Mouse (Mus musculus) frontal cortex, postnatal 36 days (tissue): Measurements from ENCODE around the gene Syt3.

Experiments
- DNase-seq, 2 experiments: peaks; one replicate each; pipeline ENCODE4 v3.0.0; 2022; ENCODE audit warnings: low spot score in 2 of 2

The Syt3 gene

DNA sequence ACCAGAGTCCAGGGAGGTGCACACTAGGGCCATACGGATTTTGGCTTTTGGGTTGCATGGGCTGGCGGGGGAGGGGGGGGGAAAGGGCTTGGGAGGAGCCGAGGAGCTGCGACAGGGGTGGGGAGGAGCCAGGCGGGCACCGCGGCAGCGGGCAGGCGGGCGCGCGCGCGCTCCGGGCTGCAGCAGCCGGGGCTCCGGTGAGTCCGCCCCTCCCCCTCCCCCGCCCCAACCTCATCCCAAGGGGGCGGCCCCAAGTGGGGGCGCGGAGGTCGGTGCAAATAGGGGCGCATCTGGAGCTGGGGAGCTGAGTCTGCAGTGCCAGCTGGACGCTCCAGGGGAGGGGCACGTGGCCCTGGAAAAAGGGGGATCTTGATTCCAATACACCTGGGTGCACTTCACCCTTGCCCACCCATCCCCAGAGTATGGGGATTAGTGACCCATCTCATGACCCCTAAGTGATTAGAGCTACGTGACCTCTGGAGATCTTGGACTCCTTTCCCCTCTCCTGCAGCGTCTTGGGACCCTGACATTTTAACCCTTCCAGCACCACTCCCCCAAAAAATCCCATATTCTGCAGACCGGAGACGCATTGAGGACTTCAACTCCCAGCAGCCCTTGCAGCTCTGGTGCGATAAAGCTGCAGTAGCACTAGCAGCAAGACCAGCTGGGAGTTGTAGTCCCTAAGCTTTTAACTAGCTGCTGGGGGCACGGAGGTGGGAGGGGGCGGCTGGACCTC lies at the start of gene Syt3:
TSS of gene Syt3 (plus strand) at position 123 of the 736 bp plus-strand sequence.
- peak; percentile 84 to 90 for DNase-seq

DNA sequence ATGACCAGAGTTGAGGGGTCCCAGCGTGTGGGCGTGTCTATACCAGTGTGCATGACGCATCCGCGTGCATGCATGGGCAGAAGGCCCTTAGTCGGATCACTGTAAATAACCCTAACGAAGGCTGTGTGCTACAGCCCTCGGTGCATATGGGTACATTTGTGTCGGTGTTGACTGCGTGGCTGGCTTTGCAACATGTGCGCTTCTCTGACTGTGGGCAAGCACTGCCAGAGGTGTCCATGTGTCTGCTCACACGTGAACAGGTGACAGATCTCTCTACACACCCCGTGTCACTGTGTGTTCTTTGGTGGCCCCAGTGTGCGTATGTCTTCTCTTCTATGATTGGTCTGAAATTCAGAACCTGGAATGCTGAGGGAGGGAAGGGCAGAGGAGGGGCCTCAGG lies 49.8 kb upstream of the Syt3 start:
- no peak for DNase-seq

DNA sequence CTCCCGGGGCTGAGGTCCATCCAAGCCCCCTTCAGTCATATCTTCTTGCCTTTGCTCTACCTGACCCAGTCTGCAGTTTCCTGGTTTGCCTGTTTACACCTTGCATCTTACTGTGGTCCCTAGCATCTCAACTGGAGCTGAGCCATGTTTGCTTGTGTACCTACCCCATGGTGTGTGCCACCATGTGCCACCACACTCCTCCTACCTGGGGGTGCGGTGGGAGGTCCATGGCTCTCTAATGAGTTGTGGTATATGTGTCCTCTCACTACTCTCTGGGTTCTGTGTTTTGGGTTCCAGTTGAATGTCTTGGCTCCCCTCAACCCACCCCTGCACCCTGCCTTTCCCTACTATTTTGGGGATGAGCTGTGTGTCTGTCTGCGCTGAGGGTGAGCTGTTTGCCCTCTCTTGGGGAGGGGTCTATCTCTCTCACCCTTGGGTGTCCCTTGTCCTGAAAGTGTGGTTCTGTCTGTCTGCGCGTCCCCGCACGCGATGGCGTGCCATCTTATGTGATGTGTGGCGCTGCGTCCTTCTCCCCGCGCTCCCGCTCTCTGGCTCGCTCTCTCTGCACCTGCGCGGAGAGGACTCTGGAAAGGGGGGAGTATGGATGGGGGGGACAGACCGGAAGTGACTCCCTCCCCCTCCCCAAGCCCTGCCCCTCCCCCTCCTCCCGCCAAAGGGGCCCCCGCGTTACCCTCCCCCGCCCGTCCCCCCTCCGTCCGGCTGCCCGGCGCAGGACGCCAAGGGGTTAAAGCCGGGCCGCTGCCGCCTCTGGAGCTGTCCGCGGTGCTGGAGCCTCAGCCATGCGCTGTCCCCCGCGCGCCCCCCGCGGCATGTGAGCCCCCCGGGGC lies 48.6 kb upstream of the Syt3 start:
- peak in 1 of 2 experiments; percentile 64 for DNase-seq

DNA sequence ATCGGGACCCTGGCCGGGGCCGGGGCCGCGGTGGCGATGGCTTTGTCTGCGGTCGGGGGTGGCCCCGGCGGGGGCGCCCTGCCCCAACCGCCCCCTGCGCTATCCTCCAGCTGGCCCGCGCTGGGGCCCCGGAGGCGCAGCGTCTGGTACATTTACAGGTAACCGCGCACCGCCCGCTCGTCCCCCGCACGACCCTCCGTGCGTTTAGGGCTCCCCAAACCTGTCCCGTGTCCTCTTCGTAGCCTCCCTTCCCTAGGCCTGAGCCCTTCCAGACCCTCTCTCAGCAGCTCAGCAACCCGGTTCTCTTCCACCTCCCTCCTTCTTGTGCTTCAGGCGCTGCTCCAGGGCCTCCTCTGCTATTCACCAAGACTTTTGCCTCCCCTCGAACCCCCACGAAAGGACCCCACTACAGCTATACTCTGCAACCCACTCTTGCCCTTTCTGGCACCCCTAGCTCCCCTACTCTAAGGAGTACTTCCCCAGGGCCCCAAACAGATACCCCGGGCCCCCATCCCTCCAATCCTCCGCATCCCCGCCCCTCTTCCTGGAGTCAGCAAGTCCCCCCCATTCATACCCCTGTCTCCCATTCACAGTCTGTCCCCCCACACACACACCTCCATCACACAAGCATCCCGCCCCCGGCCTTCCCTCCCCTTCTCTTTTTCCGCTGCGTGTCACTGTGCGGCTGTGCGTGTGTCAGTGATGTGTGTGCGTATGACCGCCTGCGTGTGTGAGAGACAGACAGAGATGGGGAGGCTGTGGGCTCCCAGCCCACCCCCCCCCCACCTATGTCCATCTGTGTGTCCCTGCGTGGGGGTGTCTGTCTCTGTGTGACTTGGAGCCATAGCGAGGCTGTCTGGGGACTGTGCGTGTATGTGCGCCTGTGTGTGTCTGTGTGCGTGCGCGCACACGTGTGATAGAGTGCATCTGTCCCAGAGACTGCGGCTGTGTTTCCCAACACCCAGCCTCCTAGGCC lies 47.6 kb upstream of the Syt3 start:
- no peak for DNase-seq

DNA sequence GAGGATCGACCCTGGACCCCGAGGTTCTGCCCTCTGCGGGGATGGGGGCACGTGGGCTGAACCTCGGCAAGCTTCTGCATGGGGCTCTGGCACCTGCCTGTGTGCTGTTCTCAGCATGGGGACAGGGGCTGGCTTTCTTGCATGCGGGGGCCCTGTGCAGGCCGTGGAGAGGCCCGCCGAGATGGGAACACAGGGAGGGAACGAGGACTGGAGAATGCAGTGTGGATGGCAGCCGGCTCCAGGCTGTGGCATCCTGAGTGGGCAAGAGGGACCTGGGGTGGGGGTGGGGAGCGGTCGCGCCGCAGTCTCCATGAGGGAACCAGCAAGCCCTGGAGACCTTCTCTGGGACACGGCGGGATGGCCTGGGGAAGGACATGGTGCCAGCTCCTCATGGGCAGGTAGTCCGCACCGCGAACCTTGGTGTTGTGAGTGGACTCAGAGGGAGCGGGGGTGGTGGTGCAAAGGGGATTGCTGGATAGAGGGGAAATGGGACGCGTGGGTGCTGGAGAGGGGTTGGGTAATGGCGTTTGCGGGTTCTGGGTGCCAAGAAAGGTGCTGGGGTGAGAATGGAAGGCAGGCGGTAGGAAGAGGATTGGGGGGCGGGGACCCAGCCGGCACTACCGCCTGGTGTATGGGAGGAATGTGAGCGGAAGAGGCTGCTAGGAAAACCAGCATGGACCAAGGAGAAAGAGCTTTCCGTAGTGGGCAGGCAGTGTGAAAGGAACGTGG lies 46.6 kb upstream of the Syt3 start:
- peak in 1 of 2 experiments; percentile 55 for DNase-seq

DNA sequence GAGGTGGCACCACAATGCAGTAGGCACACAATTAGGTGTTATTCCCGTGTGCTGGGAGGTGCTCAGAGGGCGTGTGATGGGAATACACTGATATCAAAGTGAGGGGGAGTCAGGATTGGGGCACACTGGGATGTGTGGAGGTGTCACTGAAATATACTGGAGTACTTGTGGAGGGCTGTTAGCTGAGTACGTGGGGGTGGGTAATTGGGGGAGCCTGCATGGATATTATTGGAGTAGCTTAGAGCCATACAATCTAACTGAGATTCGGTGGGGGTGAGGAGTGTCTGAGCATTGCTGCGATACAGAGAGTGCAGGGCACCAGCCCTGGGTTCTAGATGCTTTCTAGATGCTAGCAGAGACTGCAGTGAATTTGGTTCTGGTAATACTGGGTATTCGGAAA lies 43.7 kb upstream of the Syt3 start:
- no peak for DNase-seq

DNA sequence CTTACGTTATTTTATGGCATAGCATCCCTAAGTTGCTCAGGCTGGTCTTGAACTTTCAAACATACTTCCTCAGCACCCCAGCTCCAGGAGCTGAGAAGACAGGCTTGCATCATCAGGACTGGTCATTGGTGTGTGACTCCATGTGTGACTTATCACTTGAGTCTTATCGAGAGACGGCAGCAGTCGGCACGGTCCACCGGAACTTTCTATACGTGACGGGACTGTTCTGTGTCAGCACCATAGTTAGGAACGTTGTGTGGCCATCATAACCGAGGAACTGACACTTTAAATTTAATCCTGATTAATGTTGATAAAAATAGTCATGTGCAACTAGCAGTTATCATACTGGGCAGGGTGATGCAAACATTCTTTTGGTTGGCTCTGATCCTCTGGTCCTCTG lies 42.8 kb upstream of the Syt3 start:
- no peak for DNase-seq

DNA sequence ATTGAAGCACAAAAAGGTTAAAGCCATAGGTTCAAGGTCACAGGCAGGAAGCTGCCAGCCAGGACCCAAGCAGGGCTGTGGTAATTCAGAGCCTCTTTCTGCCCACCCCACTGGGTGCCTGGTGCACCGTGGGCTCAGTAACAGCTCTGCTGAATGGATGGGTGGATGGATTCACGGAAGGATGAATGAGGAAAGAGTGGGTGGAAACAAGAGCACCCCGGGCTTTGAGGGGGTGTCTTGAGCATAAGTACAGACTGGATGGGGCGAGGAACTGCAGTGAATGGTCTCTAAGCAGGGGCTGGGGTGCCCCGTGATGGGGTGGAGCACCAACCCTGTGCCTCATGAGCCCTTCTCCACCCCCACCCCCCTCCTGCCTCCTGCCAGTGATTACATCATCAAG lies 42.2 kb upstream of the Syt3 start:
- no peak for DNase-seq

DNA sequence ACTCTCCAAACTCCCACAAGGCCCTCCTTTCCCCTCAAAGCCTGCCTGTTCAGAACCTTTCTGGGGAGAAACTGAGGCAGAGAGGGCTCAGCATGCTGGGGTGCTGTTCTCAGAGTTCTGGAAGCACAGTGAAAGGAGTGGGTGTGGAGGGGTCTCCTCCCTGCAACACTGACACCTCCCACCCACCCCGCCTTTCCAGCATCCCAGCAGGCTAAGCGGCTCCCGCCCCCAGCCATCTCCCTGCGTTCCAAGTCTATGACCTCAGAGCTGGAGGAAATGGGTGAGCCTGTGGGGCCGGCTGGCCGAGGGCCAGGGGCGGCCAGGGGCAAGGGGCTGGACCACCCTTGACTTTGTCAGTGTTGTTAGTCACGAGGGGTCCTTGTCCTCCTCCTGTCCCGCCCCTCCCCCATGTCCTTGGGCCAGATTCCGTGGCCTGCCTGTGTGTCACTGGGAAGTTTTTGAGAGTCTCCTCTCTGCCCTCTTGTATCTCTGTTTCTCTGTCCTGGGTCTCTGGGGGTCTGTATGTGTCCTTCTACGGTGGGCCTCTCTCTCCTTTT lies 40.4 kb upstream of the Syt3 start:
- no peak for DNase-seq

DNA sequence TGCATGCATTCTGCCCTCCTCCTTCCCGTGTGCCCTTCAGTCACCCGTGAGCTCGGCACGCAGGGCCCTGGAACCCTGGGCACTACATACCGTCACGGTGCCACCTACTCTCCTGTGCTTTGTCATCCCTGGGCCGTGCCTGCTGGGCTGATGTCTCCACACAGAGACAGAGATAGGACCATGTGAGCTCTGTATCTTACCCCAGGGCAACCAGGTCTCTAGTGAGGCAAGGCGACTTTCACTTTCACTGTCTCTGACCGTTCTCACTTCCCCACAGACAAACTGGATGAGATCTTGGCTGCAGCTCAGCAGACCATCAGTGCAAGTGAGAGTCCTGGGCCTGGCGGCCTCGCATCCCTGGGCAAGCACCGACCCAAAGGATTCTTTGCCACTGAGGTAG lies 39.3 kb upstream of the Syt3 start:
- DNase-seq, result no peak

DNA sequence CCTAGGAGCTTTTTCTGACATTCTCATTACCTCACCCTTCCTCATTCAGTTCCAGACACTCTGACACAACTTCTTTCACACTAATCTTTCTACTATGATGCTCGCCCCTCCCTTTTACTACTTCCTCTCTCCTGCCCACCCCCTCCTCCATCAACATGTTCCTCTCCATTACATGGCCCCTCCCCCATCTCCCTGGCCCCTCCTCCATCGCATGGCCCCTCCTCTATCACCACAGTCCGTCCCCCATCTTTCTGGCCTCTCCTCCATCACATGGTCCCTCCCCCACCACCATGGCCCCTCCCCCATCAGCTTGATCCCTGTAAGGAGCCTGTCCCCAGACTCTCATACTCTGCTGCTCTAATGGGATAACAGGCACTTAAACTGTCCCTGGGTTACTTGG lies 34.9 kb upstream of the Syt3 start:
- DNase-seq, result no peak

DNA sequence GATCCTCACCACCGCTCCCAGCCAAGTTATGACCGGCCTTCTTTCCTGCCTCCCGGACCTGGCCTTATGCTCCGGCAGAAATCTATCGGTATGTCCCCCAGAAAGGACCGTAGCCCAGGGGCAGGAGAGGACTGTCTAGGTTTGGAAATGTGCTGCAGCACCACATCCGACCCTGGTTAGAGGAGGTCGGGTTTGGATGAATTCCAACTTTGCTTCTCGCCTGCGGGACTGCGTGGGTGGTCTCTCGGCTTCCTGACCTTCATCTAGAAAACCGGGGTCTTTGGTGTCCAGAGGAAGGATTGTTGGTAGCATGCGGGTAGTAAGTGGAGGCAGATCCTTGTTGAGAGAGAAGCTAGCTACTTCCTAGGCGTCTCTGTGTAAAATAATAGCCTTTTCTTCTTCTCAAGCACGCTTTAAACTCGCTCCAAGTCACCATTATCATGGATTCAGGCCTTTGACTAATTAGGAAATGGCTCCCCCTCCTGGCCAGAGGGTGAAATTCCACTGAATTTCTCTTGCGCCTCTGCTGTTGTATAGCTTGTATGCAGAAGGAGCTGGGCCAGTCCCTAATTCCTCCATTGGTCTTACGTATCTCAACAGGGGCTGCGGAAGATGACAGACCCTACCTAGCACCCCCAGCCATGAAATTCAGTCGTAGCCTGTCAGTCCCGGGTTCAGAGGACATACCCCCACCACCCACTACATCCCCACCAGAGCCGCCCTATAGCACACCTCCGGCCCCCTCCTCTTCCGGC lies 32.8 kb upstream of the Syt3 start:
- peak; percentile 83 to 93 for DNase-seq

DNA sequence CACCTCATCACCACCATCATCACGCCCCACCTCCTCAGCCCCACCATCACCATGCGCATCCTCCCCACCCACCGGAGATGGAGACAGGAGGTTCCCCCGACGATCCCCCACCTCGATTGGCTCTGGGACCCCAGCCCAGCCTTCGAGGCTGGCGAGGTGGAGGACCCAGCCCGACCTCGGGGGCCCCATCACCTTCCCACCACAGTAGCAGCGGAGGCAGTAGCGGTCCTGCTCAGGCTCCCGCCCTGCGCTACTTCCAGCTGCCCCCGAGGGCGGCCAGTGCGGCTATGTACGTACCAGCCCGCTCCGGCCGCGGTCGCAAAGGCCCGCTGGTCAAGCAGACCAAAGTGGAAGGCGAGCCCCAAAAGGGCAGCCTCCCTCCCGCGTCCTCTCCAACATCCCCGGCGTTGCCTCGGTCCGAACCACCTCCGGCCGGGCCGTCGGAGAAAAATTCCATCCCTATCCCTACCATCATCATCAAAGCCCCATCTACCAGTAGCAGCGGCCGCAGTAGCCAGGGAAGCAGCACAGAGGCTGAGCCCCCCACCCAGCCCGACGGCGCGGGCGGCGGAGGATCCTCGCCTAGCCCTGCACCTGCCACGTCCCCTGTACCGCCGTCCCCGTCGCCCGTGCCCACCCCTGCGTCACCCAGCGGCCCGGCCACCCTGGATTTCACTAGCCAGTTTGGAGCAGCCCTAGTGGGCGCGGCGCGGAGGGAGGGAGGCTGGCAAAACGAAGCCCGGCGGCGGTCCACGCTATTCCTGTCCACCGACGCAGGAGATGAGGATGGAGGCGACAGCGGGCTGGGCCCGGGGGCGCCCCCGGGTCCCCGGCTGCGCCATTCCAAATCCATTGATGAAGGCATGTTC lies 31.8 kb upstream of the Syt3 start:
- no peak for DNase-seq

DNA sequence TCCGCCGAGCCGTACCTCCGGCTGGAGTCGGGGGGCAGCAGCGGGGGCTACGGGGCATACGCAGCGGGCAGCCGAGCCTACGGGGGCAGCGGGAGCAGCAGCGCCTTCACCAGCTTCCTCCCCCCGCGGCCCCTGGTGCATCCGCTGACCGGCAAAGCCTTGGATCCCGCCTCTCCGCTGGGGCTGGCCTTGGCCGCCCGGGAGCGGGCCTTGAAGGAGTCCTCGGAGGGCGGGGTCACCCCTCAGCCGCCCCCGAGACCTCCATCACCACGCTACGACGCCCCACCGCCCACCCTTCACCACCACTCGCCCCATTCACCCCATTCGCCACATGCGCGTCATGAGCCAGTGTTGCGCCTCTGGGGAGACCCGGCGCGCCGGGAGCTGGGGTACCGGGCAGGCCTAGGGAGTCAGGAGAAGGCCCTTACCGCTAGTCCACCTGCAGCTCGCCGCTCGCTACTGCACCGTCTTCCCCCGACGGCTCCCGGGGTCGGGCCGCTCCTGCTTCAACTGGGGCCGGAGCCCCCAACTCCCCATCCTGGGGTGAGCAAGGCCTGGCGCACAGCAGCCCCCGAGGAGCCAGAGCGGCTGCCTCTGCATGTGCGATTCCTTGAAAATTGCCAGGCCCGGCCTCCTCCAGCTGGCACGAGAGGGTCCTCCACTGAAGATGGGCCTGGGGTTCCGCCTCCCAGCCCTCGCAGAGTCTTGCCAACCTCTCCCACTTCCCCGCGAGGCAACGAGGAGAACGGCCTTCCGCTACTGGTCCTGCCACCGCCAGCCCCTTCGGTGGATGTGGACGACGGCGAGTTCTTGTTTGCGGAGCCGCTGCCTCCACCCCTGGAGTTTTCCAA lies 30.9 kb upstream of the Syt3 start:
- DNase-seq, result no peak

DNA sequence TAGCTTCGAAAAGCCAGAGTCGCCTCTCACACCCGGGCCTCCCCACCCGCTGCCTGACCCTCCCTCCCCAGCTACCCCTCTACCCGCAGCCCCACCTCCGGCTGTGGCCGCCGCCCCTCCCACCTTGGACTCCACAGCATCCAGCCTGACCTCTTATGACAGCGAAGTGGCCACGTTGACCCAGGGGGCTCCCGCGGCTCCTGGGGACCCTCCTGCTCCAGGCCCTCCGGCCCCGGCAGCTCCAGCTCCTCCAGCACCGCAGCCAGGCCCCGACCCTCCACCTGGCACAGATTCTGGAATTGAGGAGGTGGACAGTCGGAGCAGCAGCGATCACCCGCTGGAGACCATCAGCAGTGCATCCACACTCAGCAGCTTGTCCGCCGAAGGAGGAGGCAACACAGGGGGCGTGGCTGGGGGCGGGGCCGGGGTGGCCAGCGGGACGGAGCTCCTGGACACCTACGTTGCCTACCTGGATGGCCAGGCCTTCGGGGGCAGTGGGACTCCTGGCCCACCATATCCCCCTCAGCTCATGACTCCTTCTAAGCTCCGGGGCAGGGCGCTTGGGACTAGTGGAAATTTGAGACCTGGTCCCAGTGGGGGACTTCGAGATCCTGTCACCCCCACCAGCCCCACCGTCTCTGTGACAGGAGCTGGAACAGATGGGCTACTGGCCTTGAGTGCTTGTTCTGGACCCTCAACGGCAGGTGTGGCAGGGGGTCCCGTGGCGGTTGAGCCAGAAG lies 30.1 kb upstream of the Syt3 start:
- DNase-seq, result no peak

DNA sequence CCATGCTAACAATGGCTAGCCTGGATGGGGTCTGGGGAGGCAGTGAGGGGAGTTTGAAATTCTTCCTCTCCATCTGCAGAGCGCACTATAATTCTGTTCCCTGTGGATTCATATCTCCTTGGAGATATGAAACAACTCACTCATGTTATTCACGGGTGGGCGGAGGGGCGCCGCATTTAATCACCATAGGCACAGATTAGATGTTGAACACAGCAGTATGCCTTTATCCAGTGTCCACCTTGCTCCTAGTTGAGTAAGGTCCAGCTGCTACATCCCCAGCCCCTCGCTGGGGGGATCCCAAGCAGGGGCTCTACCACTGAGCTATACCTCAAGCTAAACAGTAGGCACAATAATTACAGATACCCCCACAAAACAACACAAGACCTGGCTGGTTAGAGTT lies 28.5 kb upstream of the Syt3 start:
- DNase-seq, result no peak

DNA sequence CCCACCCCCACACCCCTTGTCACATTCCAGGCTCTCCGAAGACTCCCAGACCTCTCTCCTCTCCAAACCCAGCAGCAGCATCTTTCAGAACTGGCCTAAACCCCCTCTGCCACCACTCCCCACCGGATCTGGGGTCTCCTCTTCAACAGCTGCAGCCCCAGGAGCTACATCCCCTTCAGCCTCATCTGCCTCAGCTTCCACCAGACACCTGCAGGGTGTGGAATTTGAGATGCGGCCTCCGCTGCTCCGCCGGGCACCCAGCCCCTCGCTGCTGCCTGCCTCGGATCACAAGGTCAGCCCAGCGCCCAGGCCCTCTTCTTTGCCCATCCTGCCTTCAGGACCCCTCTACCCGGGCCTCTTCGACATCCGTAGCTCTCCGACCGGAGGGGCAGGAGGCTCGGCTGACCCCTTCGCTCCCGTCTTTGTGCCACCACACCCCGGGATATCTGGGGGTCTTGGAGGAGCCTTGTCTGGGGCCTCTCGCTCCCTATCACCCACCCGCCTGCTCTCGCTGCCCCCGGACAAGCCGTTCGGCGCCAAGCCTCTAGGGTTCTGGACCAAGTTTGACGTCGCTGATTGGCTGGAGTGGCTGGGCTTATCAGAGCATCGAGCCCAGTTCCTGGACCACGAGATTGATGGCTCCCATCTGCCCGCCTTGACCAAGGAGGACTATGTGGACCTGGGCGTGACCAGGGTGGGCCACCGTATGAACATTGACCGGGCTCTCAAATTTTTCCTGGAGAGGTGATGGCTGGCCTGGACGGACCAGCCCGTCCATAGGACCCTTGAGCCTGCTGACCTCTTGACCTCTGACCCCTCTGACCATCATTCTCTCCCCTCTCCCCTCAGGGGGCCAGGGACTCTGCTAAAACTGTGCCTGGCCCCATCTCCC lies 27.1 kb upstream of the Syt3 start:
- DNase-seq, result no peak
